Mouse (Mus musculus): Measurements from ENCODE around the gene Ttc29.

Ttc29 gene

DNA sequence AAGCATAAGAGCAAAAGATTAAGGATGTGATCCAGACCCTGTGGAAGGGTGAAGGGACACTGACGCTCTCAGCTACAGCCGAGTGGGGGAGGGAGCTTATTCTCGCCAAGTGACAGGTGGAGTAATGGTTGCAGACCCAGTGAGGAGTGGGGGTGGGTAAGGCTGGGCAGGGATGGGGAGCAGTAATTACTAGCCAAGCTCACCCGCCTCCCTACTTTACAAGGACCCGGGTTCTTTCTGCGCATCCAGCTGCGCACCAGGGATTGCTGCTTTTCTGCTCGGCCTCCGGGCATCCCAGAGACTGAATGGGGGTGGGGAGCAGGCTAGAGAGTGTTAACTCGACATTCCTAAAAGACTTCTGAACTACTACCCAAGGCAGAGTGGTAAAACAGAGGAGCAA lies 213.4 kb downstream of the Ttc29 start:
- DNase-seq (ENCODE audit: low read depth) = no peak

DNA sequence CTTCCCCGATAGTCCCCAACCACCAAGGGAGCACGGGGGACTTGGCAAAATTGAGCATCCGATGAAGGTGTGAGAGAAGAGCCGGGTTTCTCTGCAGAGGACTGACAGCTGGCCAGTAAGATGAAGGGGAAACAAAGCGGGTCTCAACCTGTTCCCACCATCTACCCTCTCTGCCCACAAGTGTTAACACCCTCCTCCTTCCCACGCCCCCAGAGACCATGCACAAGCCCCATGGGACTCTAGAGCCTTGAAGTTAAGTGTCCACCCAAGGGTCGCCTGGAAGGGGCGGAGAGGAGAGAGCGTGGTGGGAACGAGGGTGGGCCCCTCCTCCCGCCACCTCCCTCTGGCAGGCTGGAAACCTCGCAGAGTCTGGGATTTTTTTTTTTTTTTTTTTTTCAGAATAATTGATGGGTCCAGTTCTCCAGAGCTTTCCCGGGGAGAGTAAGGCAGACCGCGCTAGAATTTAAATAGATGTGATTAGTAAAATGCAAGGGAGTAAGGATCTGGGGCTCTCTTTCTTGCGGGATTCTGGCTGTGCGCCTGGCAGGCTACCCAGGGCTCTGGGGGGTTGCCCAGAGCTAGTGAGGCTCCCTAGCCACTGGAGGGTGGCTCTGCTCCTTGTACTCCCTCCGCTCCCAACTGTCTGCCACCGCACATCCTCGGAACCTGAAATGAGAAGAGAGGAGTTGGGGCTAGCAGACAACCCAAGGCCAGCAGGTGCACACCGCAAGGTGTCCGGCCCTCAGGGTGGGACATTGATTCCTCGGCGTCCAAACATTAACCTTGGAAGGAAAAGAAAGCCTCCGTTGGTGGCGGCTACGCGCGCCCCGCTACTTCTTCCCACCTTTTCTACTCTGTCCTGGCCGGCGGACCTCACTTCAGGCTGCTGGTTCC lies 214.0 kb downstream of the Ttc29 start:
- no peak for DNase-seq (ENCODE audit: low read depth)

DNA sequence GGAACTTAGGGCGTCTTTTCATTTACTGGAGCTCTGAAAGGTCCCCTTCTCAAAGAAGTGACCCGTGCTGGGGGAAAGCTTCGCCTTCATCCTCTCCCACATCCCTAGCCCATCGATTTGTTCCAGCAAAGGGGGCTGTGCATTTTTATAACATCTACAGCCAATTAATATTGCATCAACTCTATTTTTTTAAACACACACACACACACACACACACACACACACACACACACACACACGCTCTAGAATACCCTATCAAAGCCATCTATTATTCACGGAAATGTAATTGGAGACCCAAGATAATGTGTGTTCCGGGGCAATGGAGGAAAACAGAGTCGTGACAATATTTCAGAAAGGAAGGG lies 214.7 kb downstream of the Ttc29 start:
- no peak for DNase-seq (ENCODE audit: low read depth)

DNA sequence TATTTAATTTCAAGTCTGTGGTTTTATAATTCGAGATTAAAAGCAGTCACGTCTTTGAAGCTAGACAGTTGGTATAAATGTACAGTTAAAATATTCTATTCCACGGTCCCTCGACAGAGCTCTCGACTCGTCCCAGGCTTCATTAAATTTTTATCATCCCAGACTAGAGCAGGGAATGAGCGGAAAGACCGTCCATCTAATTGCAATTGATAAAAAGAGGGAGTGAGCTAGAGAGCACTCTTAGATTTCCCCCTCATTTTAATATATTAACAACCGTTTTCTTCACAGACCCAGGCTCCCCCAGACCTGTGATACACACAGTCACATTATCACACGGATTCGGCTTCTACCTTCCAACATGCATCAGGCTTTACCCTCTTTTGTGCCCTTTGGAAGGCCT lies 215.1 kb downstream of the Ttc29 start:
- DNase-seq (ENCODE audit: low read depth) = no peak

DNA sequence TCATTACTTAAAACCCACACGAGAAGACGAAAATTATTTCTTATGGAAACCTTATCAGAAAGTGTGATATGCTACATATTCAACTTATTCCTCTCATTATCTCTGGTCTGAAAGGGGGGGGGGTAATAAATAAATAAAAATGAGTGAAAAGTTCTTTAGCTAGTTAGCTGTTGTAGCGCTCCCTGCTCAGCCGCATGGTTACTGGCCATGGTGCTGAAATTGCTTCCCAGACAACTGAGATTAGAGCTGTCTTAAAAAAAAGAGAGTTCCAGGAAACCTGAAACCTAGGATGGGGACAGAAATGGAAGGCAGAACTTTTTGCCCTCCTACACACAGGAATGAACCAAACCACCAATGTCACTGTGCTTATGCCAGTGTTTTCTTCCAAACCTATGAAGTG lies 218.3 kb downstream of the Ttc29 start:
- peak; percentile 4 for DNase-seq (ENCODE audit: low read depth)

DNA sequence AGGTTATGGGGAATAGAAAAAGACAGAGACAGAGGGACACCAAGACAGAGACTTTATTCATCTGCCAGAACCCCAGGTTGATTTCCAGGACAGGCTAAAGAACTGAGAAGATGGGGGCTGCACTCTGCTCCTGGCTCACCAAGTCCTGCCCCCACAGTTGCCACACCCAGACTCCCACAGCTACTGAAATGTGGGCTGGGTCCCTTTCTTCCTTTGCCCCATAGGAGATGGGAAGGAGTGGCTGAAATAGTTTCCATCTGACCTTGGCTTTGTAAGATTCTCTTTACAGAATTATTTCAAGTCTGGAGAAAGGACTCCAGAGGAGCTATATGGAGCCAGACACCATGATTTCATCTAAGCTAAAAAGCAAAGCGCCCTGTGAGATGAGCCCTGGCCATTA lies 219.4 kb downstream of the Ttc29 start:
- DNase-seq (ENCODE audit: low read depth) = no peak

DNA sequence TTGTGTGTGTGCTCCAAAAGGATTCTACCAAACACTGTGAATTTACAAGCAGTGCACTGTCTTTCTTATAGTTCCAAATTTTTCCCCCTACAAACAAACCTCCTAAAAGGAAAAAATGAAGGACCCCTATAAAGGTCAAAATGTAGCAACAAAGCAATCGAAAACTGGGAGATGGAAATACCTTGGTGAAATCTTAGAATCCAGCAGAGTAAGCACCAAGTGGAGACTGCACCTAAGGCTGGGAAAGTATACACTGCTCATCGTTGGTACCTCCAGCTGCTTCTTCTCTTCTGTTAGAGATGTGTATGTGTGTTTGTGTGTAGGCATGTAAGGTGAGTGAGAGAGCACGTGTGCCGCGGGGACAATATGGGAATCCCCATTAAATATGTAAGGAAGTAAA lies 220.2 kb downstream of the Ttc29 start:
- no peak for DNase-seq (ENCODE audit: low read depth)

DNA sequence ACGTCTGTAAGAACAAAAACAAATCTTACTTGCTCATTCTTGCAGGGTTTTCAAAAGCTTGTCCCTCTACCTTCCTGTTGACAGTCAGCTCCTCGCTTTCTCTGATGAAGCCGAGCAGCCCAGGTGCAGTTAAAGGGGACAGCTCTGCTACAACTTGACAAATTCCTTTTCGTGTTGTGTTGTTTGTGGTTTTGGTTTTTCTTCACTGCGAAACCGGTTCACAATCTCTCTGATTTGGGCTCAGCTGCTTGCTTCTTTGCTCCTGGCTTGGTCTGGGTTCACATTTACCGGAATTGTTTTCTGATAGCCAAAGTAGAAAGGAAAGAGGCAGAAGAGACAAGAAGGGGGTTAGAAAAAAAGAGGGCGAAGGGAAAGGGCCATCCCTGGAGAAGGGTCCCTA lies 221.2 kb downstream of the Ttc29 start:
- no peak for DNase-seq (ENCODE audit: low read depth)

DNA sequence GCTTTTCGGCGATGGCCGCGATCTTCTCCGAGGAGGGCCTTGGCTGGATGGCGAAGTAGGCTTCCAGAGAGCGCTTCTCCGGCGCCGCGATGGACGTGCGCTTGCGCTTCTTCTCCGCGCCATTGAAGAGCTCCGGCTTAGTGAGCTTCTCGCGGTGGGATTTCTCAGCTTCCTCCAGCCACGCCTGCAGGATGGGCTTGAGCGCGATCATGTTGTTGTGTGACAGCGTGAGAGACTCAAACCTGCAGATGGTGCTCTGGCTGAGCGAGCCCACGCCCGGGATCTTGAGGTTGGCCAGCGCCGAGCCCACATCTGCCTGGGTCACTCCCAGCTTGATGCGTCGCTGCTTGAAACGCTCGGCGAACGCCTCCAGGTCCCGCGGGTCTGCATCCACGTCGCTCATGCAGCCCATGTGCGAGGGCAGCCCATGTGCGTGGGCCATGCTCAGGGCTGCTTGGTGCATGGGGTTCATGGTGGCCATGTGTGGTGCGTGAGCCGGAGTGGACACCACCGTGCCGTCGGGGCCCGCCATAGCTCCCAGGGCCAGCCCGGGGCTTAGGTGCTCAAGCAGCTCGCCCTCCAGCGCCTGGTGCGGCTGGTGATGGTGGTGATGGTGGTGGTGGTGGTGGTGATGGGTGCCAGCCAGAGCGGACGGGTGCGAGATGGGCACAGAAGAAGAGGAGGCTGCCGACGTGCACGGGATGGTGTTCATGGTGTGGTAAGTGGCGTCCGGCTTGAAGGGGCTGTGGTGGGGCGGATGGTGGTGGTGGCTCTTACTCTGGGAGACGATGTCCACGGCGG lies 221.9 kb downstream of the Ttc29 start:
- DNase-seq (ENCODE audit: low read depth) = no peak

DNA sequence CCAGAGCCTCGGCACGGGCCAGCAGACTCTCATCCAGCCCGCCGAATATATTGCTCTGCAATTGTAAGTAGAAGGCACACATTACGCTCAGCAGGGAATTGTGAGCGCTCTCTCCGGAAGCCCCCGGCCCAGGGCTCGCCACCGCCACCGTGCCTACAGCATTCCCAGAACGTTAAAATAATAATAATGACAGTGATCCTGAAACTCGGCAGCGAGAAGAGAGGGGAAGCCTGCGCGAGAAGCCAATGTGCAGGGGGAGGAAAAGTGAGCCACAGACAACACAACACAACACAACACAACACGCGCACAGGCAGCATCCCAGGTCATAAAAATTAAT lies 222.5 kb downstream of the Ttc29 start:
- DNase-seq (ENCODE audit: low read depth) = no peak

DNA sequence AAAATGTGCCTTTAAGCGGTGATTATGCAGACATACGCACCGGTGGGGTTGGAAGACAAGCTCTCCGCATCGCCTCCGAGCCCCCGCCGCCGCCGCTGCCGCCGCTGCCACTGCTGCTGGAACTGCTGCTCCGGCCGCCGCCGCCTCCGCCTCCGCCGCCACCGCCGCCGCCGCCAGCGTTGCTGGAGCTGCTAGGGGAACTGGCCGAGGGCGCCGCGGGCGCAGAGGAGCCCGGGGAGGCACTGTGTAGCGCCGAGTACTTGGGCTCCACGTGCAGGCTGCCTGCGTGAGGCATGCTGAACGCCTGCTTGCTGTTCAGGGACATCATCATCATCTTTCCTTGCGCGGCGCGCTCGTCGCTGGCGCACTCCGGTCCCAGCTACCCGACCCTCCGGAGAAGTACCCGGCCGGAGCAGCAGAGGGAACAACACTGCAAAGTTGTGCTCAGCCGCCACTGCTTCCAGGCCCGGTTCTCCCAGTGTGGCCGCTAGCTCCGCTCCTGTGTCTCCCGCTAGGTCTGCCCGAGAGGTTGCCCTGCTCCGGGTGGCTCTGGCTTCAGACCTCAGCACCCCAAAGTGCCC lies 223.1 kb downstream of the Ttc29 start, which contains the start of gene Pou4f2:
Pou4f2 (minus strand) TSS at position 575 of the 581 bp plus-strand sequence.
- DNase-seq (ENCODE audit: low read depth) = no peak

DNA sequence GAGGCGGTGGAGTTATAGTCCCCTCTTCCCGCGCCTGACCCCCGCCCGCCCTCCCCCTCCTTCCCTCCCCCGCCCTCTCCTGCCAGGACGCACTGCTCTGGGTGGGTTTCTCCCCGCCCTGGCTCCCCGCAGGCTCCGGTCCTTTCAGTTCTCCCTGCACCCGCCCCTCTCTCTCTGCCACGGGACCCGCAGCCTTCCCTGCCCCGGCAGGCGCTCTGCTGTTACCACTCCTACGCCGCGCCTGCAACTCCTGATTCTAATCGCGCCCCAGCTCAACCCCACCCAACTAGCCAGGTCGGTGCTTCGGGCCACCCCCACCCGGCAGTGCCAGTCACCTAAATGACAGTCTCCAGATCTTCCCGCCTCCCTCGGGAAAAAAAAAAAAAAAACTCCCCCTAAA lies 223.6 kb downstream of the Ttc29 start:
- DNase-seq (ENCODE audit: low read depth) = no peak

DNA sequence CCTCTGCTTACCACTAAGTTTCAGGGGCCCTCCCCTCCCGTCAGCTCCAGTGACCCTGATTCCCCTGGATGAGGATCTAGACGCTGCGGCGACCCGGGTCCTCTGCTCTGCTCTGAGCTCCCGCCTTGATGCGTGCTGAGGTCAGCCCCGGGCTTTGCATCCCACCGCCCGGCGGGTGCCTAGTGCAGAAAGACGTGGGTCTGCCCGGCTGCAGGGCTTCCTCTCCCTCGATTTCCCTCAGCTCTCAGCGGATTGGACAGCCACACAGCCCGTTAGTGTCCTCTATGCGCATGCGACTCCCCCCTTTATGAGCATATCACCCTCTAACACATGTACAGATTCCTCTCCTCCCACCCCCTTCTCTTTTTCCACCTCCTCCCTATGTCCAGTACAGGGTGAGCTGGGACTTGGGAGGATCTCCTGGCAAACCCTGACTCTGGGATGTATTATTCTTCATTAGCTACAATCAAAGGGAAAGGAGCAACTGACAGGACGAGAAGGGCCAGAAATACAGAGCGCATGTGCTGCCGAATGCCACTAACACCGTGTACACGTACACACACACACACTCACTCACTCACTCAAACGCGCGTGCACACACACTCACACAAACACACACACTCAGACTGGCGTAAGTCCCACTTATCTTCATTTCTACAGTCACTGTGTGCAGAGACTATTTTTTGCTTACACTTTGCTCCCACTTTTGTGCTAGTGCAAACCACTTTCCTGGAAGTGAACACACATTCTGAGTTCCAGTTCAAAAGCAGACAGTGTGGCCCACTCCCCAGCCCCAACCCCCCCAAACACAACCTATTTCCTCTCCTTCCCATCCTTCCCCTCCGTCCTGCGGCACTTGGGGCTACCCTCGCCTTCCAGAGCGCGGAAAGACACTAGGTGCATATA lies 224.3 kb downstream of the Ttc29 start:
- no peak for DNase-seq (ENCODE audit: low read depth)

DNA sequence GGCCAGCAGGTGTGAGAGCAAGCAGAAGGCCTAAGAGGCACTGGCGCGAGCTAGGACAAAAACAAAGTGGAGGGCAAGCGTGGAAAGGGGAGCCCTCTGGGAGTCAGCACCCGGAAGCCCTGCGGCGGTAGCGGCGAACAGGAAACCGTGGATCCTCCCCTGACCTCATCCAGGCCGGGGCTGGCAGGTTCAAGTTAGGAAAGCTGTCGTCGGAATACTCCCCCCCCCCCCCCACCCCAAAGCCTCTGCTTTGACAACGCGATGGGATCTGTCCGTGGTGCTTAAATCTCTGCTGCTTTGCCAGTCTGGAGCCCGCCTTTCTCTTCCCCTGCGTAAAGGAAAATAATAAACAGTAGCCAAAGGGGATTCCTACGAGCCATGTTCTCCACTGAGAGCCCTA lies 225.0 kb downstream of the Ttc29 start:
- DNase-seq (ENCODE audit: low read depth) = no peak

DNA sequence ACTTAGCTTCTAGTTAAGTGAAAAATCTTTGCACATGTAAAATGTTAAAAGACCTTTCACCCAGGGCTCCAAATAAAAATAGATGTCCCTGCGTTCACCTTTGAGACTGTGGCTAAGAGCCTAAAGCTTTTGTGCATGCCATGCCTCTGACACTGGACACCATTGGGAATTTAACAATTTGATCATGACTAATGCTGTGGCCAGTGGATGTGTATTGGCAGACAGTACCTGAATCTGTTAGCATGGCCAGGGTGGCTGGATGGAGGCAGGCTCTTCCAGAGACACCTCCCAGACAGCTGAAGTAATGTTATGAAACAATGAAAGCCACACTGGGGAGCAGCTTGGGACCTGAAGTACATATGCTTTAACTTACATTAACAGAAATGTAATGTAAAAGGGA lies 229.7 kb downstream of the Ttc29 start:
- DNase-seq (ENCODE audit: low read depth) = no peak
